ENCODE assay signal across 25 mouse cellular contexts in genomic region chr4:136852119-136852518, GRCm38 (mm10). TPM values are rescaled to one million over a fixed set of nuclear protein-coding genes. Genes with fewer than 3 reads are reported as not detected.
A peak's percentile ranks its signal among the peaks of the same experiment; 100 is the strongest.
DNase-seq lines count a peak whose midpoint lies in the region; ATAC-seq and TF ChIP-seq lines count a peak whose summit lies in the region.
"Had no signal": no experiment of that assay in that cellular context is flagged by ENCODE, and none has a peak within 500 bp of the region (broad histone marks: within the 10 kb centered on the region; RNA-seq: fewer than 3 reads in every experiment).

No protein-coding gene starts in this region.

- no peaks in the 10 kb centered on the region for H3K9me3 ChIP-seq in stomach, embryonic 15.5 days
- no peaks in the 10 kb centered on the region for H3K9me3 ChIP-seq in stomach, postnatal 0 days (ENCODE audit: control insufficient read depth, low read length)
- no peaks in the 10 kb centered on the region for H3K9me3 ChIP-seq in intestine, embryonic 16.5 days (ENCODE audit: control insufficient read depth, low read length)
- H3K9me3 ChIP-seq in kidney, embryonic 14.5 days (ENCODE audit: control insufficient read depth, low read length), result no peaks in the 10 kb centered on the region
- no peaks in the 10 kb centered on the region for H3K9me3 ChIP-seq in forebrain, embryonic 13.5 days (replicated peaks)
- H3K9me3 ChIP-seq: embryonic facial prominence, embryonic 12.5 days; embryonic facial prominence, embryonic 15.5 days; forebrain, embryonic 15.5 days; heart, embryonic 12.5 days; heart, embryonic 15.5 days; hindbrain, embryonic 10.5 days; hindbrain, embryonic 13.5 days had no signal

- peak; percentile 33; the same call in 1 of the 2 replicates for ATAC-seq in stomach, embryonic 15.5 days (ENCODE audit: insufficient read depth, low FRiP score, low read depth)
- ATAC-seq in stomach, postnatal 0 days (ENCODE audit: low FRiP score, low TSS enrichment), result no peak
- ATAC-seq in intestine, embryonic 16.5 days, result peak; percentile 89
- no peak for ATAC-seq in kidney, embryonic 14.5 days (ENCODE audit: low FRiP score, low TSS enrichment)
- ATAC-seq in forebrain, embryonic 13.5 days, result no peak
- ATAC-seq: activated CD4-positive, CD25-positive, alpha-beta regulatory T cell, adult 4 months; forebrain, embryonic 15.5 days; hindbrain, embryonic 16.5 days had no signal

- no peak for TF ChIP-seq POLR2A in small intestine, adult 2 months (IDR thresholded peaks at IDR 0.05; ENCODE audit: low read depth, low read length)

- 42% methylated on average over 5 of the region's 5 CpGs for WGBS in stomach, embryonic 15.5 days
- WGBS in stomach, postnatal 0 days, result 45% methylated on average over 5 of the region's 5 CpGs
- WGBS in intestine, embryonic 16.5 days, result 35% methylated on average over 5 of the region's 5 CpGs
- 16% methylated on average over 5 of the region's 5 CpGs for whole genome bisulfite sequencing in small intestine, adult 2 months
- 63% methylated on average over 5 of the region's 5 CpGs for WGBS in kidney, embryonic 14.5 days
- WGBS in forebrain, embryonic 13.5 days, result 77% methylated on average over 5 of the region's 5 CpGs

- no peak overlapping the region for H3K4me3 ChIP-seq in stomach, embryonic 15.5 days (replicated peaks)
- H3K4me3 ChIP-seq in stomach, postnatal 0 days (ENCODE audit: low read depth, low read length), result no peak overlapping the region
- H3K4me3 ChIP-seq in intestine, embryonic 16.5 days (ENCODE audit: low read length), result 0 out of 2 replicates have a peak overlapping the region, but pooled peaks have one; percentile 22
- no peak overlapping the region for H3K4me3 ChIP-seq in small intestine, adult 2 months (ENCODE audit: low read depth, low read length)
- no peak overlapping the region for H3K4me3 ChIP-seq in kidney, embryonic 14.5 days (ENCODE audit: low read length)
- H3K4me3 ChIP-seq in forebrain, embryonic 13.5 days, result no peak overlapping the region
- H3K4me3 ChIP-seq: embryonic facial prominence, embryonic 12.5 days; embryonic facial prominence, embryonic 15.5 days; forebrain, embryonic 15.5 days; heart, embryonic 12.5 days; heart, embryonic 15.5 days; hindbrain, embryonic 10.5 days; hindbrain, embryonic 13.5 days had no signal

- no peak for TF ChIP-seq EP300 in stomach, postnatal 0 days (optimal IDR thresholded peaks at IDR 0.05)

- no peak for TF ChIP-seq CTCF in stomach, postnatal 0 days (IDR thresholded peaks at IDR 0.05; ENCODE audit: low read depth)
- TF ChIP-seq CTCF in small intestine, adult 2 months (IDR thresholded peaks at IDR 0.05; ENCODE audit: extremely low read depth, insufficient read length, insufficient replicate concordance, low read depth, low read length), result no peak

- no peaks in the 10 kb centered on the region; the same call in 1 of the 2 replicates for H3K27me3 ChIP-seq in stomach, embryonic 15.5 days (replicated peaks)
- no peaks in the 10 kb centered on the region for H3K27me3 ChIP-seq in stomach, postnatal 0 days (ENCODE audit: control insufficient read depth, insufficient read depth, low read length)
- no peaks in the 10 kb centered on the region for H3K27me3 ChIP-seq in intestine, embryonic 16.5 days (replicated peaks; ENCODE audit: control insufficient read depth, insufficient read depth, low read length)
- no peaks in the 10 kb centered on the region for H3K27me3 ChIP-seq in small intestine, adult 2 months (ENCODE audit: control insufficient read depth, insufficient read depth, low read length)
- no peaks in the 10 kb centered on the region for H3K27me3 ChIP-seq in kidney, embryonic 14.5 days (ENCODE audit: control insufficient read depth, insufficient read depth, low read length)
- peaks cover 5% of the 10 kb centered on the region; the same call in 1 of the 2 replicates for H3K27me3 ChIP-seq in forebrain, embryonic 13.5 days
- H3K27me3 ChIP-seq: embryonic facial prominence, embryonic 12.5 days; embryonic facial prominence, embryonic 15.5 days; forebrain, embryonic 15.5 days; hindbrain, embryonic 13.5 days had no signal

- H3K4me2 ChIP-seq in stomach, embryonic 15.5 days, result no peak overlapping the region
- no peak overlapping the region for H3K4me2 ChIP-seq in stomach, postnatal 0 days (replicated peaks; ENCODE audit: low read depth)
- peak overlapping the region; percentile 48 for H3K4me2 ChIP-seq in intestine, embryonic 16.5 days (ENCODE audit: low read depth, low read length)
- H3K4me2 ChIP-seq in kidney, embryonic 14.5 days (replicated peaks; ENCODE audit: low read depth, low read length), result no peak overlapping the region
- H3K4me2 ChIP-seq in forebrain, embryonic 13.5 days, result no peak overlapping the region
- H3K4me2 ChIP-seq: embryonic facial prominence, embryonic 12.5 days; embryonic facial prominence, embryonic 15.5 days; forebrain, embryonic 15.5 days; heart, embryonic 12.5 days; heart, embryonic 15.5 days; hindbrain, embryonic 13.5 days had no signal

- no peak overlapping the region for H3K9ac ChIP-seq in stomach, embryonic 15.5 days
- no peak overlapping the region for H3K9ac ChIP-seq in stomach, postnatal 0 days (ENCODE audit: low read length)
- H3K9ac ChIP-seq in intestine, embryonic 16.5 days (ENCODE audit: low read depth, low read length), result peak overlapping the region; percentile 64; the same call in 1 of the 2 replicates
- no peak overlapping the region for H3K9ac ChIP-seq in kidney, embryonic 14.5 days (ENCODE audit: low read depth, low read length)
- H3K9ac ChIP-seq in forebrain, embryonic 13.5 days, result no peak overlapping the region
- H3K9ac ChIP-seq: embryonic facial prominence, embryonic 12.5 days; embryonic facial prominence, embryonic 15.5 days; forebrain, embryonic 15.5 days; heart, embryonic 12.5 days; heart, embryonic 15.5 days; hindbrain, embryonic 13.5 days had no signal

- peak overlapping the region; percentile 31; the same call in 1 of the 2 replicates for H3K27ac ChIP-seq in stomach, embryonic 15.5 days
- H3K27ac ChIP-seq in stomach, postnatal 0 days (replicated peaks), result no peak overlapping the region
- peak overlapping the region; percentile 97 for H3K27ac ChIP-seq in intestine, embryonic 16.5 days (ENCODE audit: low read length)
- peak overlapping the region; percentile 32 for H3K27ac ChIP-seq in small intestine, adult 2 months (ENCODE audit: insufficient read depth, low read depth, low read length)
- H3K27ac ChIP-seq in kidney, embryonic 14.5 days (ENCODE audit: low read depth, low read length), result no peak overlapping the region
- no peak overlapping the region for H3K27ac ChIP-seq in forebrain, embryonic 13.5 days
- H3K27ac ChIP-seq: embryonic facial prominence, embryonic 12.5 days; embryonic facial prominence, embryonic 15.5 days; forebrain, embryonic 15.5 days; heart, embryonic 15.5 days; hindbrain, embryonic 10.5 days; hindbrain, embryonic 13.5 days had no signal

- no peaks in the 10 kb centered on the region for H3K36me3 ChIP-seq in stomach, embryonic 15.5 days
- H3K36me3 ChIP-seq in stomach, postnatal 0 days (ENCODE audit: control insufficient read depth, insufficient read depth, low read length), result no peaks in the 10 kb centered on the region
- no peaks in the 10 kb centered on the region for H3K36me3 ChIP-seq in intestine, embryonic 16.5 days (ENCODE audit: control insufficient read depth, insufficient read depth, low read length)
- no peaks in the 10 kb centered on the region for H3K36me3 ChIP-seq in small intestine, adult 2 months (ENCODE audit: control insufficient read depth, insufficient read depth, low read length)
- no peaks in the 10 kb centered on the region for H3K36me3 ChIP-seq in kidney, embryonic 14.5 days (ENCODE audit: control insufficient read depth, insufficient read depth, low read length)
- H3K36me3 ChIP-seq in forebrain, embryonic 13.5 days (ENCODE audit: poor library complexity, severe bottlenecking), result no peaks in the 10 kb centered on the region
- H3K36me3 ChIP-seq: embryonic facial prominence, embryonic 12.5 days; embryonic facial prominence, embryonic 15.5 days; forebrain, embryonic 15.5 days; heart, embryonic 12.5 days; heart, embryonic 15.5 days; hindbrain, embryonic 10.5 days; hindbrain, embryonic 13.5 days had no signal

- no peak for DNase-seq in stomach, postnatal 0 days (ENCODE audit: low spot score)
- DNase-seq: adrenal gland, postnatal 10 days; adrenal gland, postnatal 36 days; cerebellum, adult 18-20 months; cerebellum, adult 9-10 months; cerebellum, postnatal 14 days; gastrocnemius, postnatal 25 days; heart, adult 18-20 months; heart, postnatal 10 days; heart, postnatal 36 days had no signal

- H3K4me1 ChIP-seq in stomach, embryonic 15.5 days, result no peaks in the 10 kb centered on the region
- no peaks in the 10 kb centered on the region for H3K4me1 ChIP-seq in stomach, postnatal 0 days (replicated peaks; ENCODE audit: control insufficient read depth, insufficient read depth)
- H3K4me1 ChIP-seq in intestine, embryonic 16.5 days (ENCODE audit: control insufficient read depth, insufficient read depth, low read length), result peaks cover 3% of the 10 kb centered on the region; the same call in 1 of the 2 replicates
- peaks cover 11% of the 10 kb centered on the region; the same call in 1 of the 2 replicates for H3K4me1 ChIP-seq in small intestine, adult 2 months (ENCODE audit: control insufficient read depth, insufficient read depth, insufficient read length, low read length)
- no peaks in the 10 kb centered on the region for H3K4me1 ChIP-seq in kidney, embryonic 14.5 days (ENCODE audit: control insufficient read depth, insufficient read depth, low read length)
- 0 out of 2 replicates have a peak, but pooled peaks cover 8% of the 10 kb centered on the region for H3K4me1 ChIP-seq in forebrain, embryonic 13.5 days
- H3K4me1 ChIP-seq: embryonic facial prominence, embryonic 12.5 days; embryonic facial prominence, embryonic 15.5 days; heart, embryonic 12.5 days; heart, embryonic 15.5 days had no signal

RNA-seq across cellular contexts. Expression of gene Ephb2, which starts 16.3 kb away (rescaled TPM):
- 8.6 and 10.6 TPM in 2 replicates for polyA plus RNA-seq in stomach, embryonic 15.5 days (2015; fragmentation: Nextera tagmentation; extraction: Ambion mirVana)
- polyA plus RNA-seq in stomach, postnatal 0 days (2015; fragmentation: Nextera tagmentation; extraction: Ambion mirVana), result 2.3 and 2.5 TPM in 2 replicates
- 3.1 and 3.5 TPM in 2 replicates for polyA plus RNA-seq in intestine, embryonic 16.5 days (2015; fragmentation: Nextera tagmentation; extraction: Ambion mirVana)
- polyA plus RNA-seq in small intestine, adult 2 months (2012; rRNA removed), result 32.1 and 57.6 TPM in 2 replicates
- 6.4 and 9.1 TPM in 2 replicates for polyA plus RNA-seq in kidney, embryonic 14.5 days (2014; fragmentation: Nextera tagmentation; extraction: Ambion mirVana)
- polyA plus RNA-seq in forebrain, embryonic 13.5 days (2015; fragmentation: Nextera tagmentation; extraction: Ambion mirVana), result 10.7 and 12.7 TPM in 2 replicates
- polyA plus RNA-seq: activated CD4-positive, CD25-positive, alpha-beta regulatory T cell, adult 4 months had no signal

RNA-seq across cellular contexts. Expression of gene C1qb, which starts 33.9 kb away (rescaled TPM):
- polyA plus RNA-seq in stomach, embryonic 15.5 days (2015; fragmentation: Nextera tagmentation; extraction: Ambion mirVana), result 62.4 and 62.8 TPM in 2 replicates
- 79.6 and 80.6 TPM in 2 replicates for polyA plus RNA-seq in stomach, postnatal 0 days (2015; fragmentation: Nextera tagmentation; extraction: Ambion mirVana)
- polyA plus RNA-seq in intestine, embryonic 16.5 days (2015; fragmentation: Nextera tagmentation; extraction: Ambion mirVana), result 76.3 and 77.6 TPM in 2 replicates
- 58.9 and 71.3 TPM in 2 replicates for polyA plus RNA-seq in small intestine, adult 2 months (2012; rRNA removed)
- polyA plus RNA-seq in kidney, embryonic 14.5 days (2014; fragmentation: Nextera tagmentation; extraction: Ambion mirVana), result 37.1 and 38.8 TPM in 2 replicates
- polyA plus RNA-seq in forebrain, embryonic 13.5 days (2015; fragmentation: Nextera tagmentation; extraction: Ambion mirVana), result 19.1 and 20.4 TPM in 2 replicates
- polyA plus RNA-seq: C2C12 had no signal

RNA-seq across cellular contexts. Expression of gene C1qc, which starts 40.7 kb away (rescaled TPM):
- polyA plus RNA-seq in stomach, embryonic 15.5 days (2015; fragmentation: Nextera tagmentation; extraction: Ambion mirVana), result 34.2 and 37.5 TPM in 2 replicates
- 48.6 and 49.4 TPM in 2 replicates for polyA plus RNA-seq in stomach, postnatal 0 days (2015; fragmentation: Nextera tagmentation; extraction: Ambion mirVana)
- polyA plus RNA-seq in intestine, embryonic 16.5 days (2015; fragmentation: Nextera tagmentation; extraction: Ambion mirVana), result 28.4 and 32.9 TPM in 2 replicates
- 82.5 and 108 TPM in 2 replicates for polyA plus RNA-seq in small intestine, adult 2 months (2012; rRNA removed)
- 16.9 and 21.3 TPM in 2 replicates for polyA plus RNA-seq in kidney, embryonic 14.5 days (2014; fragmentation: Nextera tagmentation; extraction: Ambion mirVana)
- 8.0 and 8.3 TPM in 2 replicates for polyA plus RNA-seq in forebrain, embryonic 13.5 days (2015; fragmentation: Nextera tagmentation; extraction: Ambion mirVana)
- polyA plus RNA-seq: C2C12 had no signal

RNA-seq across cellular contexts. Expression of gene C1qa, which starts 46.5 kb away (rescaled TPM):
- polyA plus RNA-seq in stomach, embryonic 15.5 days (2015; fragmentation: Nextera tagmentation; extraction: Ambion mirVana), result 54.3 and 70.7 TPM in 2 replicates
- polyA plus RNA-seq in stomach, postnatal 0 days (2015; fragmentation: Nextera tagmentation; extraction: Ambion mirVana), result 49.7 and 53.0 TPM in 2 replicates
- polyA plus RNA-seq in intestine, embryonic 16.5 days (2015; fragmentation: Nextera tagmentation; extraction: Ambion mirVana), result 60.4 and 60.6 TPM in 2 replicates
- 35.1 and 55.8 TPM in 2 replicates for polyA plus RNA-seq in small intestine, adult 2 months (2012; rRNA removed)
- polyA plus RNA-seq in kidney, embryonic 14.5 days (2014; fragmentation: Nextera tagmentation; extraction: Ambion mirVana), result 16.8 and 17.4 TPM in 2 replicates
- polyA plus RNA-seq in forebrain, embryonic 13.5 days (2015; fragmentation: Nextera tagmentation; extraction: Ambion mirVana), result 10.6 and 12.0 TPM in 2 replicates
- polyA plus RNA-seq: C2C12 had no signal

Comparison
In these comparisons a context has a peak if more than half of its experiments do, and no peak if none do; other contexts are left out.
1. ATAC-seq: peak in stomach, embryonic 15.5 days (single experiment) and intestine, embryonic 16.5 days (single experiment); none in stomach, postnatal 0 days (single experiment), kidney, embryonic 14.5 days (single experiment) and forebrain, embryonic 13.5 days (single experiment).
2. H3K27ac ChIP-seq: peak in stomach, embryonic 15.5 days (single experiment), intestine, embryonic 16.5 days (single experiment) and small intestine, adult 2 months (single experiment); none in stomach, postnatal 0 days (single experiment), kidney, embryonic 14.5 days (single experiment) and forebrain, embryonic 13.5 days (single experiment).